Mouse (Mus musculus) monocyte, adult 5-6 weeks (primary cell): ENCODE measurements around the gene Ugcg. TPM values are rescaled to one million over a fixed set of nuclear protein-coding genes. Genes with fewer than 3 reads are reported as not detected.

Experiments
- ATAC-seq: fragments of 153-309, 156-312 bp; replicated peaks from 2 replicates; pipeline ENCODE4 v1.8.0; 2017; ENCODE audit warnings: mild to moderate bottlenecking; ENCODE audit not compliant: low TSS enrichment, insufficient number of reproducible peaks, severe bottlenecking, poor library complexity, low FRiP score
- total RNA-seq: library from RNA; stranded (forward); fragments of 200-1000, 200-491, 200-594 nt; gene quantifications from 3 replicates; pipeline ENCODE4 v1.2.3, GENCODE M21; 2017

Gene Ugcg
- total RNA-seq, 1 experiment from 2014 or later: 254 TPM

DNA sequence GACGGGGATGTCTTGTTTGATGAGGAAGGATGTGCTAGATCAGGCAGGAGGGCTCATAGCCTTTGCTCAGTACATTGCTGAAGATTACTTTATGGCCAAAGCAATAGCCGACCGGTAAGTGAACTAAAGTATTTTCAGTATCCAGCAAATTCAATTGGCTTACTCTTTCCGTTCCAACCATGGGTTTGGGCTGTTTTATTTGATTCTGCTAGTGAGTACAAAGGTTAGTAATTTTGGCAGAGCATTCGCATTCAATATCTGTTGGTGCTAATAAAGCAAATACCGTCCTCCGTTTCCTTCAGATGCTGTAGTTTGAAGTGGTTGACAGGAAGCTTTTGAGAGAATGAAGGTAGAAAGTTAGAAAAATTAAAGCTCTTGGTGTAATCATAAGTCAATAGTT is 28.0 kb downstream of the Ugcg start:
- no peak for ATAC-seq

- no peak for ATAC-seq
Observed at GRCm38 (mm10) chr4:59218154-59218553, 29.1 kb downstream of the Ugcg start.

GRCm38 (mm10) chr4:59222226-59222625 is 33.2 kb downstream of the Ugcg start:
- no peak for ATAC-seq

GRCm38 (mm10) chr4:59223055-59223615 is 34.1 kb downstream of the Ugcg start:
- ATAC-seq: 0 out of 2 replicates have a peak, but pooled peaks have one; percentile 13

GRCm38 (mm10) chr4:59224889-59225288 is 35.8 kb downstream of the Ugcg start:
- ATAC-seq: no peak

GRCm38 (mm10) chr4:59227047-59227446 is 38.0 kb downstream of the Ugcg start:
- ATAC-seq: no peak

GRCm38 (mm10) chr4:59228951-59229350 is 39.9 kb downstream of the Ugcg start:
- no peak for ATAC-seq

GRCm38 (mm10) chr4:59231266-59232055 is 42.4 kb downstream of the Ugcg start:
- ATAC-seq: no peak

GRCm38 (mm10) chr4:59234014-59234413 is 45.0 kb downstream of the Ugcg start:
- no peak for ATAC-seq

DNA sequence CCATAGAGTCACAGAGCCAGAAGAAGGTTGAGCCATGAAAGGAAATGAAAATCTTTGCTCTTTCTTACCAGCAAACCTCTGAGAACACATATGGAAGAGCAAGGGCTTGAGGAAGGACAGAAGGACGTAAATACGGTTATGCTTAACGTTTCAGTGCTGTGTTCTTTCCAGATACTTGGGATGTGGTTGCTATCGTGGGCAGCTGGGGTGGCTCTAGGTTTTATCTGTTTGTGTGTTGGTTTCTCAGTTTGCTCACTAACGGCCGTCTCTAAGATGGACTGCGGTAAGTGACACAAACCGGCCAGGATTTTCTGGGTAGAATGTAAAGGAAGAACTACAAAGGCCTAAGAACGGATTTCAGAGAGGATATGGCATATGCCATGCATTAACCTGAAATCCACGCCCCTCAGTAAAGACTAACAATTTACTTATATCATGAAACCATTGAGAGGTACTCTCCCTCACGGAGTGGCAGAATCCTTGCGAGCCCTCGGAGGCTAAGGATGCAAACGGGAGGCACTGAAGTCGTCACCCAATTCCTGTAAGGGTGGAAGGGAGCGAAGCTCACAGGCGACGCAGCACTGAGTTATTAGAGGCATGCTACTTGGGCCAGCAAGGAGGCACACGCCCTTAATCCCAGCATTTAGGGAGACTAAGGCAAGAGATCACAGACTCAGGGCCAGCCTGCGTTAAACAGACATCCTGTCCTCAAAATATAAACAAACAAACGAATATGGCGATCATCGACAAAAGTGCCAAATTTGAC is 45.6 kb downstream of the Ugcg start:
- no peak for ATAC-seq

- no peak for ATAC-seq
Observed at GRCm38 (mm10) chr4:59236362-59236761, 47.3 kb downstream of the Ugcg start.

- ATAC-seq: peak; percentile 94
Observed at GRCm38 (mm10) chr4:59238641-59239311, 49.7 kb downstream of the Ugcg start.

DNA sequence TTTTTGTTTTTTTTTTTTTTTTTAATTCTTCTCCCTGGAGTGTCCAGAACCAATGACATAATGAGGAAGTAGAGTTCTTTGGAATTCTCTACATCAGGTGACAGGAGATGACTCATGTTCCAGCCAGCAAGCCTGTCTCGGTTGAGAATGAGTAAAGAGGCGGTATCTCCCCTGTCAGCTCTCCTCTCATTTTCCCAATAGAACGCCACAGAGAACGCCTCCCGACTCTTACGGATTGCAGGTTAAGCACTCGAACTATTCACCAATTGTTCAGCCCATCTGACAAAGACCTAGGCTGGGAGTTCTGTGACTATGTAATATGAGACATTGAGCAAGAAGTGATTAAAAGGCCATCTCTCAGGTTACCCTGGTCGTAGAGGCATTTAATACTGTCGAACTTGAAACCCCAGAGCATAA is 50.3 kb downstream of the Ugcg start:
- ATAC-seq: no peak

DNA sequence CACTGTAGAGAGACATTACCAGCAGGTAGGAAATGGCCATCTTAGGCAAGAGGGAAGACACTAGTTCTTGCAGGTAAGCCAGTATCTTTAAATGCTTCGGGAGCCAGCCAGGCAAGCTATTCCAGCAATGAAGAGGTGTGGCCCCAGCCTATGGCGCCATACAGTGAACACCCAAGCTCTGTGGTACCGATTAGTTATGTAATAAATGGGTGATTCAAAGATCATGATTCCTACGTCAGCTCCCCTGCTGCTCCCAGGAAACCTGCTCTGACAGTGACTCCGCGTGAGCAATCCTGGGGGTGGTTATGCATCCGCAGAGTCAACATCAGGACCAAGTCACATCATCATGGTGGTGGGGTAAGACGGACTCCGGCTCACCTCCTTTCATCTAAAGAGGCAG is 51.1 kb downstream of the Ugcg start:
- no peak for ATAC-seq

- no peak for ATAC-seq
Observed at GRCm38 (mm10) chr4:59241096-59241495, 52.0 kb downstream of the Ugcg start.

GRCm38 (mm10) chr4:59242221-59242620 is 53.2 kb downstream of the Ugcg start:
- ATAC-seq: no peak

DNA sequence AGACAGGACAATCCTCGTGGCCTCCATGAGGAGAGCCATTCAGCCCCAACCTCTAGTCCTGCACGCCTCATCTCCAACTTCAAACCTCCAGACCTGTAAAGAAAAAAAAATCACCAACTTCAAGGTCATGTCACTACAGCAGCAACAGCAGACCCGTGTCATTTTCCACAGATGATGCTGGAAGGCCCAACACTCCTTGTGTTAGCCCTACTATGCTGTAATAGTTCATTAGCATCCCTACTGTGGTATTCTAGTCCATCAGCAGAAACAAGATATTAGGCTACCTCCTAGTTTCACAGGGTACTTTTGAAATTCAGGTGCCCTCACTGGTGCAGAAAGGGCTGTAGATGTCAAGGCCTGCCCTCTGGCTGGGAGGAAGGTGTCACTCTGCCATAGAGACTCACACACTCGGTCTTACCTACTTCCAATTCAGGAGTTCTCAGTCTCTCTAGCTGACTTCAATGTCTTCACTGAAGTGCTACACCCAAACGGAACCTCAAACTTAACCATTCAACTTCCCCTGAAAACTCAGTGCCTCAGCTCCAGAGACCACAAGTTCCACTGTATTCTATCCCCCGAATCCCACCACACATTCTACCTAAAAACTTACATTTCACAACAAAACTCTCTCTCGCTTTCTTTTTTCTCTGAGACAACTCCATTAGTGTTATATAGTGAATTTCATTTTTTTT is 54.9 kb downstream of the Ugcg start:
- peak; percentile 49; the same call in 1 of the 2 replicates for ATAC-seq

GRCm38 (mm10) chr4:59244791-59245555 is 55.9 kb downstream of the Ugcg start:
- ATAC-seq: no peak
